Mouse (Mus musculus) monocyte, adult 2 months (primary cell): Measurements from ENCODE around the gene Dgcr8.

Experiments used
- DNase-seq, 2 experiments: peaks; one replicate each; pipeline ENCODE4 v3.0.0; 2022; ENCODE audit warnings: low spot score in 2 of 2, low read depth in 1 of 2

Dgcr8 gene

DNA sequence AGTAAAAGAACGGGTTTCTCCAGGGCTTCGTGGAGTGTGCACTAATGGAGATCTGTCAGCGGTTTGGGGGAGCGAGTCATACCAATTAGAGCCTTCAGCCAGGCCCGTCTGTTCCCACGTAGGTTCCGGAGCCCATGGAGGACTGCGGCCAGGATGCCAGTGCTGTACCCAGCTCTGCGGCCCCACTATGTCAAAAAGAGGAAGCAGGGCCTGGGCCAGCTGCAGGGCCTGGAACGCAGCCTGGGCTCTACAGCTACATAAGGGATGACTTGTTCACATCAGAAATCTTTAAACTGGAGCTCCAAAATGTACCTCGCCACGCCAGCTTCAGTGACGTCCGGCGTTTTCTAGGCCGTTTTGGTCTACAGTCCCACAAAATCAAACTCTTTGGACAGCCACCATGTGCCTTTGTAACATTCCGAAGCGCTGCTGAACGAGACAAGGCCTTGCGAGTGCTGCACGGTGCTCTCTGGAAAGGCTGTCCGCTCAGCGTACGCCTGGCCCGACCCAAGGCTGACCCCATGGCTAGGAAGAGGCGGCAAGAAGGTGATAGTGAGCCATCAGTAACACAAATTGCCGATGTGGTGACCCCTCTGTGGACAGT lies 39.6 kb downstream of the Dgcr8 start:
- DNase-seq, result peak; percentile 59 to 66

DNA sequence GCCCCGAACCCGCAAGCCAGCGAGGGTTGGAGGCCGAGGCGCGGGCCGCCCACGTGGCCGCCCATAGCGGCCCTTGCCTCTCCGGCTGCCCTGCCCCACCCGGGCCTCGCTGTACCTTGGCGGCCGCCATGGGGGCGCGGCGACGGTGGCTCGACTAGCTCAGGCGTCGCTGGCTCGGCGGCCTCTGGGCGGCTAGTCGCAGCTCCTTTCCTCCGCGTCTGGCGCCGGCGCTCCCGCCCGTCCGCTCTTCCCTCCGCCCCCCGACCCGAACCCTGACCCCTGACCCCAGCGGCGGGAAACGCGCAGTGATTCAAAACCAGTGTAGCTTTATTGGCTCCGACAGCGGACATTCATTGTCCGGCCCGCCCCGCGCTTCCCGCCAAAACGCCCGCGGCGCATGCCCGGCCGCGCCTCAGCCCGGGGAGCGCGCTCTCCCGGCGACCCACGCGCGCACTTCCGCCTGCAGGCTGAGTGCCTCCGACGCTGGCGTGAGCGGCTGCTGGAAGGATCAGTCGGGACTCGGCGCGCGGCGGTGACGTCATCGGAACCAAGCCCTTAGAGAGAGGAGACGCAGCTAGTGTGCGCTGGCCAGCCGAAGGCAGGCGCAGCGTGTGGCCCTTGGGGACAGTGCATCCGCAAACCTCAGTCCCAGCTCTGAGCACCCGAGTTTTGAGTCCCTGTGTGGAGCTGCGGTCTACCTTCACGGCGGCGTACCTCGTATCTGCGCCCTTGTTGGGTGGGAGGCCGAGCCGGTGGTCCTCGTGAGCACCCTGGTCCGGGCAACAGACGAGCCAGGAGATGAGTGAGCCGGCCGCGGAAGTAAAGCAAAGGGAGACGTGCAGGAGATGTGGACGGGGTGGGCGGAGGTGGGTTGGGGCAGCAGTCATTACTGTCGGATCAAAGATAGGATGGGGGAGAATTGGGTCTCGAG lies 40.3 kb downstream of the Dgcr8 start, which contains the start of the genes Trmt2a and Ranbp1:
Gene Trmt2a, plus strand, starts transcription at position 247 of the 931 bp plus-strand sequence.
Gene Ranbp1, minus strand, starts transcription at position 300 of the 931 bp plus-strand sequence.
- DNase-seq, result peak; percentile 97 to 98

DNA sequence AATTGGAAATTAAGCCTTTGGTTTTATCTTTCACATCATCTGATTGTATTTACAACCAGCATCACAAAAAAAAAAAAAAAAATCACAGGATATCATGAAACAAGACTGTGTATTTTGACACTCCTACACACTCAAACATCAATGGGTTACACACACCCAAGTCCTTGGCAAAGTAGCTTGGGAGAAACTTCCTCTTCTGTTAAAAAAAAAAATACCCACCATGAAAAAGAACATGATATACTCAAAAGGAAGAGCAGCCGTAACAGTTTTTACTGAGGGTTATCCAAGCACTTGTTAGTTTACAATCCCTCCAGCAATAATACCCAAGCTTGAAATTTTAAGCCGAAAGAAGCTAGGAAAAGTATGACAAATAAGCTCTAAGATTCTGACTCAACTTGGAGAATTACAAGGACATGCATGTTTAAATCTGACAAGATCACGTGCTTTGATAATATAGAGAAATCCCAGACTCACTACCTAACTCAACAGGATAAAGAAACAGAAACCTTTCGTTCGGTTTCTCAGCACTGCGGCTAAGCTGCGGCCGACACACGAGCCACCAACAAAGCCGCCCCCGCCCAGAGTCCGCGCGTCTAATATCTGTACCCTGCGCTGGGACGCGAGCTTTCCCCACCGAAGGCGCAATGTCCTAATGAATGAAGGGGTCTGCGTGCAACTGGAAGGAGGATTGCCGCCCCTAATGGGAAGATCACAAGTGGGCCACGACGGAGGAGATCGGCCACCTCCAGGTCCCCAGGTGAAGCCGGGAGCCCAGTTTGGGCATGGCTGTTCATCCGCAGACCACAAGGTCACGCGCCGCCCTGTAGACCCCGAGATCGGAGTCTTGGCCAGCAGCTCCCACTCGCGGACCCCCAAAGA lies 41.3 kb downstream of the Dgcr8 start:
- peak in 1 of 2 experiments; percentile 10 for DNase-seq

DNA sequence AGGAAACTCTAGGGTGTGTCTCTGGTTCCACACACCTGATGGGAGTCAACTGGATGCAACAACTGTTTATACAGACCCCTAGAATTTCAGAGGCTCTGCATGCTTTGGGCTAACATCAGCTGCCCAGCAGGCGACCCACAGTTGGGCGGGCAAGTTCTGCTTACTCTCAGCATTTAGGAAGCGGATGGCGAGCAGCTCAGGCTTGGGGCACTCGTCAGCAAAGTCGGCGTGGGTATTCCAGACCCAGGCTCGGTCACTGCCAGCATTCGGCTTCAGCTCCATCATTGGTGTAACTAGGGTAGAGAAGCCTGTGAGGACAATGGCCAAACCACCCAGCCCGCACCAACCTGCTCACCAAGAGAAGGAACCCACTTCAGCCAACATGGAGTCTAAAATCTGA lies 47.5 kb downstream of the Dgcr8 start:
- DNase-seq, result no peak

DNA sequence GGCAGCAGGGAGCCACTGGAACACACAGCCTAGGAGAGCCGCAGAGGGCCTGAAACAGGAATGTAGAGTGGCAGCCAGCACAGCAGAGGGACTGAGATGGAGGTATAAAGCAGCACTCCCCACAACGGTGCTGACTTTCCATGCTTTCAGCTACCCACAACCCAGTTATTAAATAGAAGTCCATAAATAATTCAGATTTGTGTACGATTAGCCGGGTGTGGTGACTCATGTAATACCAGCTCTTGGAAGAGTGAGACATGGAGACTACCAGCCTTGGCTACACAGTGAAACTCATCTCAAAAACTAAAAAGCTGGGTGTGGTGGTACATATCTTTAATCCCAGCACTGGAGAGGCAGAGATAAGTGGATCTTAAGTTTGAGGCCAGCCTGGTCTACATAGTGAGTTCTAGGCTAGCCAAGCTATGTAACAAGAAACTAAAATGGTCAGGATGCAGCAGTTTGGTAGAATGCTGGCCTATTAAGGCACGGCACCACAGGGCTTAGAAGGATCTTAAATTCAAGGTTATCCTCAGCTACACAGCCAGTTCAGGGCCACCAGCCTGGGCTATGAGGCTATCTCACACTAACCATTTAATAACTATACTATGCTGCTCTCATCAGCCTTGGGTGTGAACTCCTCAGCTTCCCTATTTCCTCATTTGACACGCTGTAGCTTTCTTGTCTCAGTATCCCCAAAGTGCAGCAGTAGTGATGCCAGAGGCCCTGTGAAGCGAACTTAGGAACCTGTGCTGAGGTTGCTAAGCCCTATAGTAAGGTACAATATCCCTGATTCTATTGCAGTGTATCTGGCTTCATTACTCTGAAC lies 52.2 kb downstream of the Dgcr8 start:
- DNase-seq, result no peak

DNA sequence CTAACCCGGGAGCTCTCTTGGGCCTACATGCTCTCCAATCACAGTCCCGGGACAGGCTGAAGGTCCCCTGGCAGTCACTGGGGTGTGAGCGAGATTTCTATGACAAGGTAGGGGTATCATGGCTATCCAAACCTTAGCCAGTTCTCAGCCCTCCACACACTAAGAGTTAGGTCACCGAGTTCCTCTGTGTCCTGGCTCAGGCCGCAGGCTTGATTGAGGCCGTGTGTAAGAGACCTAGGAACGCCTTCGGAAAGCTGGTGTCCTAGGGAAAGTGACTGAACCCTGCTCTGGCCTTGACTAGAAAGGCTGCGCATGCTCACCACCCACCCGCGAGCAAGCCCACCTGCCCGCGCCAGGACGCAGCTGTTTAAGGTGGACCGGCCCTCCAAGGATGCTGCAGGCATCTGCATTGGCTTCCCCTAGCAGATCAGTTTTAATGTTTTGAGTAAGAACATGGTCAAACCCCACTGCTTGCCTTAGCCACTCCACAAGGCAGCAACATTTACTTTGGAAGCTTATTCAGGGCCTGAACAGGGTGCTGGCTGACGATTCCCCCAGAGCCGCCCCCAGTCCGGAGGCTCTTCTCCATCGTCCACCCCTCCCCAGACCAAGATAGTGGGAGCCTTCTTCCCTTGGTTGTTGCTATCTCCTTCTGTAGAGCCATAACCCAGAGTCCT lies 53.5 kb downstream of the Dgcr8 start:
- DNase-seq, result no peak

DNA sequence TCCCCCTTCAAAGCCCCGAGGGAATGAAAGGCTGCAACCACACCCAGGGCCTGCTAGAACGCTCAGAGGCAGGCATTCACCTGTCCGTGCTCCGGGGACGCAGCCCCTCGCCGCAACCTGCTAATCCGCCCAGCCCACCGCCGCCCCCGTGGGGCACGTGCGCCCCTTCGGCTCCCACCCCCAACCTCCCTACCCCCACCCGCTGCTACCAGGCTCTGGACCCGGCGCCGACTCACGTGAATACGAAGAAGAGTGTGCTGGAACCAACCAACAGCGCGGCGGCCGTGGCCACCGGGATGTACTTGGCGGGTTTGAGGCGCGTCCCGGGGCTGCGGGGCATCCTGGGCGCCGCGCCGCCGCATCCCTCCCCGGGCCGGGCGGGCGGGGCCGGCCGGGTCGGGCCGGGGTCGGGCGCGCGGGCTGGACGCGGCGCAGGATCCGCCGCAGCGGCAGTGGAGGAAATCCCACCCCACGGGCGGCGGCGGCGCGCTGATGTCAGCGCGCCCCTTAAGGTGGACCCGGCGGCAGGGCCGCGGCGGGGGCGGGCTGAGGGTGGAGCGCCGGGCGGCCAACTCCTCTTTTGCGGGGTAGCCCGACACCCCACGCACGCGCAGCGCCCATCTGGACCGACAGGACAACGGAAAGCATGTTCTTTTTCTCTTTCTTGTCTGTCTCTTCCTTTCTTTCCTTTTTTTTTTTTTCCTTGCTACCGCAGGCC lies 54.2 kb downstream of the Dgcr8 start, which contains the start of gene Zdhhc8:
Gene Zdhhc8, minus strand, starts transcription at position 466 of the 718 bp plus-strand sequence.
- no peak for DNase-seq

DNA sequence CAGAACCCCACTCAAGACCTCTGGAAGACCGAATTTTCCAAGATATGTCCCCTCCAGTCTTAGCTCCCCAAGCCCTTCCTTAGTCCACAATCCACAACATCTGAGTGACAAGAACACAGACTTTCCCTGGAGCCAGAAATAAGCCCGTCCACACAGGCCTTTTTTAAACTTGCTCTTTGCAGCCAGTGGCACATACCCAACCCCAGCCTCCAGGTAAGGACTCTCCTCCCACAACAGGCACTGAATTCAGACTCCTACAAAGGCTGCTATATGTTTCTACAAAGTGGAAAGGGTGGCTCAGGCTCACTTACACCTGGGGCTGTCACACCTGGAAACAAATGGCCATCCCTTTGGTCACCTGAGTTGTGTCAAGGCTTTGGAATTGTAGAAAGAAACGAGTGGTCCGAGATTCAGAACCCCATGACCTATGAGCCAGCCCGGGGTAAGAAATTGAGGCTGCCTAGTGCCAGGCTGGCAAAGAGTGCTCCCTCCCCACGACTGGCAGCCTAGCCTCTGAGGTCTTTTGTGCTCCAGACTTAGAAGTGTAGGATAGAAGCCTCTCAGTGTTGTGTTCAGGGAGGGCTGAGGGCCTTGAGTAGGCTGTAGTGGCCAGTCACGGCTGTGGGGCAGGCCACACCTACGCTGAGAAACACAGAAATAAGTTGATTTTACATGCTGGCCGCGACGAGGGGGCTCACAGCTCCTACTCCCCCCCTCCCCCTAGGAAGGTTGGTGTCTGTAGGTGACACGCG lies 55.0 kb downstream of the Dgcr8 start:
- DNase-seq, result no peak

DNA sequence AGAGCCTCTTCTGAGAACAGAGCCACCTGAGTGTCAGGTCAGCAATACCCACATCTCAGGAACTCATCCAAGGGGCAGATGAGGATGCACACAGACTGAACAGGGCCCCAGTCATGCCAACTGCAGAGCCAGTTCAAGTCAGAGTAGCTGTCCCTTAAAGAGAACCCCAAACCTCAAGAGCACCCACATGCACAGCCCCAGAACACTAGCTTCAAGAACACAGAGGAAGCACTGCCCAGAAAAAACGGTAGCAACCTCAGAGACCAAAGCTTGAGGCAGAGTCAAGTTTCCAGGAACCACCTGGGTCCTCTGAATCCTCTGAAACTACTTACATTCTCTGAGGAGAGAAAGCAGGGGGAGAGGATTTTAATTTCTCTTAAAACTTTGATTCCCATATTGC lies 55.6 kb downstream of the Dgcr8 start:
- no peak for DNase-seq

DNA sequence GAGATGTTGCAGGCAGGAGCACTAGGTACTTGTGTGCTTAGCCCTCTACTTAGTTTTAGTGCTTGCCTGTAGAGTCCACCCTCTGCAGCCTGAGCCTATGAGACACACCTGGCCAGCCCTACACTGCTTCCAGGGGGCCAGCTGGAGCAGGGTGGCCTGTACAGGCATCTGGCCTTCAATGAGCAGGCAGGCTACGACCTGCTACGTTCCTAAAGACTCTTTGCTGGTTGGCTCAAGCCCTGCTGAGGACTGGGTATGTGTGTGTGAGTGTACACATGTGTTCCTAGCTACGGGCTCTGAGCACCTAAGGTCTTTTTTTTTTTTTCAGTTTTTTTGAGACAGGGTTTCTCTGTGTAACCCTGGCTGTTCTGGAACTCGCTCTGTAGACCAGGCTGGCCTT lies 57.6 kb downstream of the Dgcr8 start:
- DNase-seq, result no peak

DNA sequence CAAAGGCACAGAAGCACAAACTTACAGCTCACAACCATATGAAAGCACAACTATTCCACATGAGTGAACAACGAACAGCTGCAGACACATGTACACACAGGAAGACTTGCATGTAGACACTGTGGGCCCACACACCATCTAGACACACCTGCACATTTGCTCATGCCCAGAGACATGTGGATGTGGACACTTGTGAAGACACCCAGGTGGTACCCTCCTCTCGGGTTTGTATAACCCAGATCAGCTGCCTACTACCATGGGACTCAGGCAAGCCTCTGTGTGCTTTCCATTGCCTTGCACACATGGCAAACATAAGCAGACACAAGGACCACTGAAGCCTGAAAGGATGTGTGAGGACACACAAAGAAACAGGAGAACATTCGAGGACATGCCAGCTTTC lies 58.0 kb downstream of the Dgcr8 start:
- DNase-seq, result no peak

DNA sequence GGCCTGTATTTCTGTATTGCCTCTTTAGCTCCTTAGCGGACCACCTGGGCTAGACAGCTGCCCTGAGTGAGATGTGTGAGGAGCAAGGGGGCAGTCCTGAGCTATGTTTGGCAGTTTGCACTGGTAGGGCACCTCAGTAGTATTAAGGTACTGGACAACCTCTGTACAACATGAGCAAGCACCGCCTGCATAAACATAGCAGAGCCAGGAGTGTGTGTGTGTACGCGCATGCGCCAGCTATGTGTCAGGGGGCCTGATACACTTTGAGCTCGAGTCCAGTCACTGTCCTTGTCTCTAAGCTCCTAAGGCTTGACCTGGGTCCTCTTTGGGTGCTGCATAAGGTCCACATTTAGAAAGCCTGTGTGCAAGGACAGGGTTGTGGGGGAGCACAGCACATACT lies 58.4 kb downstream of the Dgcr8 start:
- no peak for DNase-seq

DNA sequence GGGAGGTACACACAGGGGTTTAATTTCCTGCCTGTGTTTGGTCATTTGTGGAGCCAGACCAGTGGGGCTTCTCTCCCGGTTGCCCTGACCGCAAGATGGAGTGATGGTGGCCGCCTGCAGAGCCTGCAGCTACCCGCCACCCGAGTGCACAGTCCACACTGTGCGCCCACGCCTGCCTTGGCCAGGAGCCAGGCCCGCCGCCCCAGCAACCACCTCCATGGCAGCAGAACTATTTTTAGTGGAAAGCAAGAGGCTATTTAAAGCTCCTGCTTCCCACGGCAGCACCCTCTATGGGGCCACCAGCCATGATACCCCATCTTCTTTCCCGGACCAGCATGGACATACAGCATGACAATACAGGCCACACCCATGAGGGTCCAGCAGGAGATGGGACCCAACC lies 59.4 kb downstream of the Dgcr8 start:
- no peak for DNase-seq

DNA sequence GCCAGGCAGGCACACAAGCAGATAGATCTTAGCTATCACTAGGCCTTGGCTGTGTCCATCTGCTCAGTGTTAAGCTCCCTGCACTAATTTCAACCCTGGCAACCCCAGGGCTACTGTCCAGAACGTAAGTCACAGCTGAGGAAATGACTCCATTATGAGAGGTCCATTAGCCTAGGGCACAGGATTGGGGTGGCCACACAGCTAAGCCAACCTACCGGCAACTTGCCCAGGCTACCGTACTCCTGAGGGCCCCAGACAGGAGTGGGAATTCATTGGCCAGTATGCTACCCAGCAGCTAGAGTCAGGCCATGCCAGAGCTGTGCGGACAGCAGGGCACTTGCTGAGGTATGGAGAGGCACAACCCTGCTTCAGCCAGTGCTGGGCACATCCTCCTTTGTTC lies 60.2 kb downstream of the Dgcr8 start:
- no peak for DNase-seq

DNA sequence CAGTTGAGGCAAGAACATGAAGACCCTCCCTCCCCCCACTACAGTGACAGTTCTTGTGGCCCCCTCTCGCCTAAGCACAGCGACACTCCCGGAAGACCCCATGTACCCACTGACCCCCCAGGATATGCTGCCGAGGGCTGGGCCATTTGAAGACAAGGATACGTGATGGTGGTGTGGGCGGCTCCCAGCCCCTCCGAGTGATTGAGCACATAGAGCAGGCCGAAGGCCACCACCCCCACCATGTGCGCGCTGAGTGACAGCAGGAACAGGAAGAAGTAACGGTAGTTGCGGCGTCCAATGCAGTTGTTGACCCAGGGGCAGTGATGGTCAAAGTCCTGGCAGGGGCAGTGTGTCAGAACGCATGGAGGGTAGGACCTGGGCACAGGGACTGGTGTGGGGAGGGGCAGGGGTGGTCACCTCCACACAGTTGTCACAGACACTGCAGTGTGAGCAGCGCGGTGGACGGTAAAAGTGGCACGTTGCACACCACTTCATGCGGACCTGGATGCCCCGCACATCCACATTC lies 61.1 kb downstream of the Dgcr8 start:
- no peak for DNase-seq

DNA sequence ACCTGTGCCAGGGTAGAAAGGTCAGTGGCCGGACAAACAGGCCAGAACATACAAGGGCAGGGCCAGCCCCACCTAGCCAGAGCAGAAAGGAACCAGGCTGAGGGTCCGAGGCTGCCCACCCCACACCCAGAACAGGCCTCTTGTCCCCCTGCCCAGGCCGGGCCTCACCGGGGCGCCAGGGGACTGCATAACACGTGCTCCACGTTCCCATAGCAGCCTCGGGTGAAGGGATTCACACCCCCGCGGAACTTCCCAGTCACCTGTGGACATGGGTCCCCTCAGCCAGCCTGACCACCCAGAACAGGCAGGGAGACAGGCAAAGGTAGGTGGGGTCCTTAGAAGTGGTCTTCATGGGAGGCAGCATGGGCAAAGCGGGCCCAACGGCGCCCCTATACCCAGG lies 61.9 kb downstream of the Dgcr8 start:
- DNase-seq, result no peak

DNA sequence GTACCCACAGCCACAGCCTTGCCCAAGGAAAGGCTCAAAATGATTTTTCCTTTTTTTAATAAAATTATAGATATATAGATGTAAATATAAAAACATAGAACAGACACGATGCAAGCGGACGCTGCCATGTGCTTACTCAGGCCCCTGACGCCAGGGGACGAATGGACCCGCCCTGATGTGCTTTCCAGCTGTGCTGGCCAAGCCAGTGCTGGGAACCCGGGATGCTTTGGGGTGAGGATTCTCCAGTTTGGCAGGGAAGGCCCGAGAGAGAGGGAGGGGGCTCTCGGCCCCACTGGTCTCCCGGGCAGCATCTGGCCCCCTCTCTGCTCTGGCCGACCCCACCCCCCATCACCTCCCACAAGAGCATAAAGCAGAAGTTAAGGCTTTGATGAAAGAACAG lies 66.9 kb downstream of the Dgcr8 start:
- DNase-seq, result no peak

DNA sequence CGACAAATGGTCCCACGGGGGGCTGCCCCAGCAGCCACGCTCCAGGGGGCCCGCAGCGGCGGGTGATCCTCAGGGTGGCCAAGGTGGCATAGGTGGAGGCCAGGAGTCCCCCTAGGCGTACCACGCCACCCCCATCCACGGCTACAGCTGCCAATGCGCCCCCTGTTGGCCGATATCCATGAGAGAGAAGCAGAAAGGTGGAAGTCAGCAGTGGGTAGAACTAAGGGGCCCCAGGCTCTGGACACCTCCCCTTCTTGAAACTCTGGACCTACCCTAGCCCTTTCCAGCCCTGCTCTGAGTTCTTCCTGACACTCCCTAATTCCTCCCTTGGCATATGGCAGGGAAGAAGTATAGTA lies 67.5 kb downstream of the Dgcr8 start:
- DNase-seq, result no peak
